Mouse (Mus musculus) testis, adult 2 months (tissue): ENCODE measurements around the gene 1700080O16Rik. TPM values are rescaled to one million over a fixed set of nuclear protein-coding genes. Genes with fewer than 3 reads are reported as not detected.

Source experiments
- H3K27ac ChIP-seq: fragments of 200-500 bp; 2 replicates; pipeline ENCODE4 v1.5.1; 2012; ENCODE audit warnings: low read depth, low read length; ENCODE audit not compliant: control insufficient read depth, insufficient read depth
- H3K27me3 ChIP-seq: fragments of 200-500 bp; 2 replicates; pipeline ENCODE4 v1.6.1; 2012; ENCODE audit warnings: mild to moderate bottlenecking, low read length, moderate library complexity; ENCODE audit not compliant: control insufficient read depth, insufficient read depth
- H3K36me3 ChIP-seq: fragments of 200-500 bp; 2 replicates; pipeline ENCODE4 v1.6.1; 2012; ENCODE audit warnings: mild to moderate bottlenecking, low read length; ENCODE audit not compliant: control insufficient read depth, insufficient read depth
- H3K4me1 ChIP-seq: fragments of 200-500 bp; 2 replicates; pipeline ENCODE4 v1.6.1; 2012; ENCODE audit warnings: low read length; ENCODE audit not compliant: control insufficient read depth, insufficient read depth
- H3K4me3 ChIP-seq: fragments of 200-500 bp; 2 replicates; pipeline ENCODE4 v1.5.1; 2012; ENCODE audit warnings: low read depth, mild to moderate bottlenecking, low read length, moderate library complexity, mixed read lengths; ENCODE audit not compliant: control insufficient read depth
- CTCF ChIP-seq: fragments of 200-500 bp; IDR thresholded peaks from 2 replicates; pipeline ENCODE4 v1.5.1; 2012; ENCODE audit warnings: low read depth, mild to moderate bottlenecking, inconsistent platforms, low read length, moderate library complexity; ENCODE audit not compliant: control insufficient read depth, insufficient read depth, insufficient replicate concordance
- POLR2A ChIP-seq: fragments of 200-500 bp; IDR thresholded peaks from 2 replicates; pipeline ENCODE4 v1.6.1; 2012; ENCODE audit warnings: low read depth, mild to moderate bottlenecking, inconsistent platforms, low read length, moderate library complexity; ENCODE audit not compliant: control insufficient read depth
- polyA plus RNA-seq: library from polyadenylated mRNA; depleted of rRNA; stranded (reverse); fragments of >200 nt; gene quantifications from 2 replicates; pipeline ENCODE4 v1.2.3, GENCODE M21; 2012; rRNA removed

1700080O16Rik gene
- polyA plus RNA-seq, 1 experiment: 35.8 TPM

GRCm38 (mm10) chrX:51919091-51919490 lies 53.5 kb downstream of the 1700080O16Rik start:
- H3K4me1 ChIP-seq: no peaks in the 10 kb centered on the region
- H3K27me3 ChIP-seq: no peaks in the 10 kb centered on the region
- H3K27ac ChIP-seq: no peak overlapping the region
- no peaks in the 10 kb centered on the region for H3K36me3 ChIP-seq
- no peak overlapping the region for H3K4me3 ChIP-seq
- TF ChIP-seq POLR2A (no peak), CTCF (no peak)

Other genes starting within 250 kb of the 1700080O16Rik start
- 1.2 and 1.5 TPM in 2 replicates for gene Usp26, start 171.5 kb downstream of the 1700080O16Rik start, polyA plus RNA-seq
- 7.5 and 12.2 TPM in 2 replicates for gene Gpc4, start 192.5 kb upstream of the 1700080O16Rik start, polyA plus RNA-seq